Mouse (Mus musculus) spleen, adult 2 months (tissue): Measurements from ENCODE around the gene Rps3.

Experiments
- CTCF ChIP-seq: fragments of 200-500 bp; IDR thresholded peaks from 2 replicates; pipeline ENCODE4 v1.5.1; 2011; ENCODE audit warnings: mild to moderate bottlenecking, inconsistent platforms; ENCODE audit not compliant: insufficient read depth, insufficient read length, insufficient replicate concordance; ENCODE audit errors: extremely low read depth
- POLR2A ChIP-seq: fragments of 200-500 bp; IDR thresholded peaks from 2 replicates; pipeline ENCODE4 v1.6.1; 2011; ENCODE audit warnings: low read depth, low read length, inconsistent platforms

DNA sequence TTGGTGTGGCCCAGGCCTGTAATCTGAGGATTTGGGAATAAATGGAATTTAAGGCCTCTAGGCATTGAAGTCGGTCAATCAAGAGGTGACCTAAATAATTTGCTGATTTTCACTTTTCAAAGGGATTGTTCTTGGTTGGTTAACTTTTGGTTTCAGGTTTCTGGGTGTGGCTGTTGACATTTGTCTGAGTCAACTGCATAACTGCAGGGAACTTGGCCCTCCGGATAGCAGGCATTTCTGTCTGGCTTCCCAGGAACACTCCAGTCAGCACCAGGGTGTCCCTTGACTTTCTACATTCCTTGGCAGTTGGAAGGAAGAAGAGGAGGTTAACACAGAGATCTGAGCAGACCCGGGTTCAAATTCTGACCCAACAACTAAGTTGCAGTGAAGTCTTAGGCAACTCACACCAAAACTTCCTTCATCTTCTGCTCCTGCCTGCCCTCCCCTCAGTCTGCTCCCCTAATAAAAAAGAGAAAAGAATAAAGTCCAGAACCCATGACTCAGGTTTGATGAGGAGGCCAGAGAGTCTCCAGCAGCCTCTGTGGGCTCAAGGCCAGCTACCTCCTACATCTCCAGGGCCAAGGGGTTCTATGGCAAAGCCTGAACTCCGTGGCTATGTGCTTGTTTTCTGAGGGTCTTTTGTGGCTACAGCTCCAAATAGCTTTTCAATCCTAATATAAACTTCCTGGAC, 35.6 kb upstream of the Rps3 start:
- TF ChIP-seq CTCF (no peak), POLR2A (no peak)
